ENCODE assay signal across 22 mouse cellular contexts in the genomic region with DNA sequence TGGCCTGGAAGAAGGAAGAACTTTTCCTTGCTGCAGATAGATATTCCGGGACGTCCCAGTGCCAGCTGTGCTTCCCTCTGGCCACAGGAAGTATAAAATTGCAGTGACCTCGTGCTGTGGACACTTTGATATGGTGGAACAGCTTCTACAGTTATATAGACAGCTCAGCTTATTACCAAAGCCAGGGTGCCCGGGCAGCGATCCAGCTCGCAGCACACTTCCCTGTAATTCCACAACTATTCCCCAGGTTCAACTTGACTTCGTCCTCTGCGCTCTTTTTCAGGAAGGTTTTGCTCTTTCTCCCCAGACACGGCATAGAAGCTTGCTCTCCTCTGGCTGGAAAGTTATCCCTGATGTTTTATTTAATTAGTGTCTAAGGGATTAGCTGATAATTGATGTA. TPM values are rescaled to one million over a fixed set of nuclear protein-coding genes. Genes with fewer than 3 reads are reported as not detected.
A peak's percentile ranks its signal among the peaks of the same experiment; 100 is the strongest.
DNase-seq lines count a peak whose midpoint lies in the region; ATAC-seq and TF ChIP-seq lines count a peak whose summit lies in the region.
"Had no signal": no experiment of that assay in that cellular context is flagged by ENCODE, and none has a peak within 500 bp of the region (broad histone marks: within the 10 kb centered on the region; RNA-seq: fewer than 3 reads in every experiment).

No protein-coding gene starts in this region.

- no peak for TF ChIP-seq CTCF in brain, embryonic 14.5 days (IDR thresholded peaks at IDR 0.05; ENCODE audit: borderline replicate concordance, extremely low read depth, insufficient read depth, insufficient read length)

- TF ChIP-seq POLR2A in brain, embryonic 14.5 days (IDR thresholded peaks at IDR 0.05; ENCODE audit: borderline replicate concordance, extremely low read depth, insufficient read depth, insufficient read length, poor library complexity, severe bottlenecking): no peak

- WGBS in kidney, embryonic 16.5 days: 48% methylated on average over 9 of the region's 9 CpGs

- no peak for ATAC-seq in kidney, embryonic 16.5 days (ENCODE audit: low FRiP score, low TSS enrichment)
- ATAC-seq: forebrain, embryonic 16.5 days; intestine, embryonic 15.5 days had no signal

- H3K9me3 ChIP-seq in kidney, embryonic 16.5 days (ENCODE audit: low read length): no peaks in the 10 kb centered on the region
- H3K9me3 ChIP-seq: embryonic facial prominence, embryonic 13.5 days; forebrain, embryonic 12.5 days; heart, embryonic 10.5 days; hindbrain, embryonic 10.5 days; intestine, embryonic 15.5 days had no signal

- H3K4me3 ChIP-seq in kidney, embryonic 16.5 days (ENCODE audit: low read length): no peak overlapping the region
- H3K4me3 ChIP-seq: embryonic facial prominence, embryonic 13.5 days; forebrain, embryonic 12.5 days; heart, embryonic 10.5 days; hindbrain, embryonic 10.5 days; intestine, embryonic 15.5 days had no signal

- peaks cover 10% of the 10 kb centered on the region for H3K27me3 ChIP-seq in kidney, embryonic 16.5 days (ENCODE audit: insufficient read depth, low read length)

- H3K4me2 ChIP-seq in kidney, embryonic 16.5 days (replicated peaks; ENCODE audit: low read depth, low read length): no peak overlapping the region
- H3K4me2 ChIP-seq: embryonic facial prominence, embryonic 13.5 days; forebrain, embryonic 12.5 days; hindbrain, embryonic 14.5 days; intestine, embryonic 15.5 days had no signal

- no peak overlapping the region for H3K9ac ChIP-seq in kidney, embryonic 16.5 days (replicated peaks; ENCODE audit: low read length)
- H3K9ac ChIP-seq: embryonic facial prominence, embryonic 13.5 days; forebrain, embryonic 12.5 days; hindbrain, embryonic 14.5 days; intestine, embryonic 15.5 days had no signal

- H3K4me1 ChIP-seq in kidney, embryonic 16.5 days (ENCODE audit: insufficient read depth, low read length): no peaks in the 10 kb centered on the region
- H3K4me1 ChIP-seq: embryonic facial prominence, embryonic 13.5 days; forebrain, embryonic 12.5 days; heart, embryonic 10.5 days; hindbrain, embryonic 10.5 days; intestine, embryonic 15.5 days had no signal

- H3K36me3 ChIP-seq in kidney, embryonic 16.5 days (ENCODE audit: insufficient read depth, low read length): no peaks in the 10 kb centered on the region
- H3K36me3 ChIP-seq: embryonic facial prominence, embryonic 13.5 days; forebrain, embryonic 12.5 days; heart, embryonic 10.5 days; hindbrain, embryonic 10.5 days; intestine, embryonic 15.5 days had no signal

- peak; percentile 48 for DNase-seq in adrenal gland, postnatal 14 days
- no peak for DNase-seq in adrenal gland, adult 18-20 months (ENCODE audit: low spot score in 2 of 2)
- peak; percentile 9 for DNase-seq in kidney, adult 9 months
- DNase-seq in NIH3T3 (ENCODE audit: low read depth): peak; percentile 49
- DNase-seq in brain, embryonic 14.5 days (ENCODE audit: low read depth): peak; percentile 3
- DNase-seq: cerebellum, adult 18-20 months; cerebellum, adult 9-11 months; cerebellum, postnatal 36 days; gastrocnemius, postnatal 14 days had no signal

- H3K27ac ChIP-seq in kidney, embryonic 16.5 days (ENCODE audit: low read length): no peak overlapping the region
- H3K27ac ChIP-seq: embryonic facial prominence, embryonic 13.5 days; forebrain, embryonic 12.5 days; heart, embryonic 10.5 days; hindbrain, embryonic 10.5 days; hindbrain, embryonic 14.5 days; intestine, embryonic 15.5 days had no signal

RNA-seq across cellular contexts. Expression of a gene that starts 0.3 kb away (rescaled TPM):
- total RNA-seq in adrenal gland, postnatal 14 days (2021): not detected in 2 replicates
- not detected for total RNA-seq in adrenal gland, adult 18-20 months (2021)
- polyA plus RNA-seq in kidney, embryonic 16.5 days (2015; fragmentation: Nextera tagmentation; extraction: Ambion mirVana): not detected in 2 replicates
- polyA plus RNA-seq in brain, embryonic 14.5 days (2012; rRNA removed): not detected in 2 replicates
- total RNA-seq: CH12.LX; gastrocnemius, postnatal 14 days; granulocyte monocyte progenitor cell, adult 5-6 weeks; heart, postnatal 10 days had no signal
- polyA plus RNA-seq: embryonic facial prominence, embryonic 13.5 days; forebrain, embryonic 12.5 days; forebrain, embryonic 16.5 days; frontal cortex, adult 2 months; heart, embryonic 10.5 days; heart, embryonic 14.5 days; hindbrain, embryonic 10.5 days; hindbrain, embryonic 14.5 days; intestine, embryonic 15.5 days had no signal

RNA-seq across cellular contexts. Expression of a gene that starts 17.4 kb away (rescaled TPM):
- total RNA-seq in adrenal gland, postnatal 14 days (2021): not detected in 2 replicates
- total RNA-seq in adrenal gland, adult 18-20 months (2021): not detected
- polyA plus RNA-seq in kidney, embryonic 16.5 days (2015; fragmentation: Nextera tagmentation; extraction: Ambion mirVana): not detected in 2 replicates
- not detected in 2 replicates for polyA plus RNA-seq in brain, embryonic 14.5 days (2012; rRNA removed)
- total RNA-seq: CH12.LX; gastrocnemius, postnatal 14 days; granulocyte monocyte progenitor cell, adult 5-6 weeks; heart, postnatal 10 days had no signal
- polyA plus RNA-seq: embryonic facial prominence, embryonic 13.5 days; forebrain, embryonic 12.5 days; forebrain, embryonic 16.5 days; frontal cortex, adult 2 months; heart, embryonic 10.5 days; heart, embryonic 14.5 days; hindbrain, embryonic 10.5 days; hindbrain, embryonic 14.5 days; intestine, embryonic 15.5 days had no signal

RNA-seq across cellular contexts. Expression of a gene that starts 34.4 kb away (rescaled TPM):
- total RNA-seq in adrenal gland, postnatal 14 days (2021): 0.56 and 0.64 TPM in 2 replicates
- total RNA-seq in adrenal gland, adult 18-20 months (2021): under 1 TPM; 0.96 to 0.99 TPM
- 0.04 and 0.07 TPM in 2 replicates for polyA plus RNA-seq in kidney, embryonic 16.5 days (2015; fragmentation: Nextera tagmentation; extraction: Ambion mirVana)
- 0.24 and 0.33 TPM in 2 replicates for polyA plus RNA-seq in brain, embryonic 14.5 days (2012; rRNA removed)
- polyA plus RNA-seq: forebrain, embryonic 12.5 days; hindbrain, embryonic 10.5 days had no signal

RNA-seq across cellular contexts. Expression of a gene that starts 49.2 kb away (rescaled TPM):
- total RNA-seq in adrenal gland, postnatal 14 days (2021): 19.9 and 22.8 TPM in 2 replicates
- total RNA-seq in adrenal gland, adult 18-20 months (2021): 10 to 100 TPM; 13.7 to 15.5 TPM
- 29.1 and 31.4 TPM in 2 replicates for polyA plus RNA-seq in kidney, embryonic 16.5 days (2015; fragmentation: Nextera tagmentation; extraction: Ambion mirVana)
- polyA plus RNA-seq in brain, embryonic 14.5 days (2012; rRNA removed): 12.6 and 16.4 TPM in 2 replicates

Comparison
In these comparisons a context has a peak if more than half of its experiments do, and no peak if none do; other contexts are left out.
1. DNase-seq: peak in adrenal gland, postnatal 14 days (single experiment), kidney, adult 9 months (single experiment), NIH3T3 (single experiment) and brain, embryonic 14.5 days (single experiment); none in adrenal gland, adult 18-20 months (0 of 2).